Mouse (Mus musculus) layer of hippocampus, postnatal 10 days (tissue): ENCODE measurements around the gene Gm49486. TPM values are rescaled to one million over a fixed set of nuclear protein-coding genes. Genes with fewer than 3 reads are reported as not detected.

Experiments
- total RNA-seq, 2 experiments: library from RNA; stranded (reverse); gene quantifications; 2 replicates each; pipeline ENCODE4 v1.2.3; 2021

Gene Gm49486
- total RNA-seq, 2 experiments from 2014 or later = 0.80 to 1.0 TPM

Other genes with a start within 250 kb of the Gm49486 start
- 10 to 100 TPM; 80.6 to 80.7 TPM for gene H1f0, start 200.9 kb upstream of the Gm49486 start, total RNA-seq
- under 1 TPM; 0.33 to 0.48 TPM for gene Galr3, start 187.5 kb upstream of the Gm49486 start, total RNA-seq
- gene Ankrd54, start 166.5 kb upstream of the Gm49486 start, total RNA-seq = 10 to 100 TPM; 19.5 to 22.2 TPM
- gene Eif3l, start 154.2 kb upstream of the Gm49486 start, total RNA-seq = 100 to 1,000 TPM in 1 of 2 experiments, 10 to 100 TPM in 1; 94.6 to 102 TPM
- 10 to 100 TPM; 30.4 to 33.0 TPM for gene Micall1, start 120.5 kb upstream of the Gm49486 start, total RNA-seq
- gene Polr2f, start 88.4 kb upstream of the Gm49486 start, total RNA-seq = 100 to 1,000 TPM; 120 to 138 TPM
- 10 to 100 TPM; 14.7 to 15.4 TPM for gene 1700088E04Rik, start 88.1 kb upstream of the Gm49486 start, total RNA-seq
- gene Sox10, start 64.2 kb upstream of the Gm49486 start, total RNA-seq = 10 to 100 TPM; 35.7 to 38.0 TPM
- gene Pick1, start 218 bp upstream of the Gm49486 start, total RNA-seq = 10 to 100 TPM; 53.0 to 55.1 TPM
- gene Slc16a8, start 25.4 kb downstream of the Gm49486 start, total RNA-seq = under 1 TPM in 1 of 2 experiments, not detected in 1; 0.41 TPM
- gene Baiap2l2, start 56.1 kb downstream of the Gm49486 start, total RNA-seq = 1 to 10 TPM; 2.8 to 4.8 TPM
- 10 to 100 TPM; 18.3 to 22.5 TPM for gene Pla2g6, start 99.0 kb downstream of the Gm49486 start, total RNA-seq
- gene Maff, start 117.2 kb downstream of the Gm49486 start, total RNA-seq = 1 to 10 TPM; 1.7 to 2.0 TPM
- 10 to 100 TPM; 46.1 to 48.1 TPM for gene Tmem184b, start 174.2 kb downstream of the Gm49486 start, total RNA-seq
- gene Csnk1e, start 226.2 kb downstream of the Gm49486 start, total RNA-seq = 100 to 1,000 TPM; 172 to 178 TPM